Mouse (Mus musculus) WW6 (cell line): Measurements from ENCODE around the gene Usp47.

ENCODE experiments used
- DNase-seq: peaks from one replicate; pipeline ENCODE4 v3.0.0-alpha.2; 2013; ENCODE audit warnings: low read depth, low spot score

Gene Usp47

DNA sequence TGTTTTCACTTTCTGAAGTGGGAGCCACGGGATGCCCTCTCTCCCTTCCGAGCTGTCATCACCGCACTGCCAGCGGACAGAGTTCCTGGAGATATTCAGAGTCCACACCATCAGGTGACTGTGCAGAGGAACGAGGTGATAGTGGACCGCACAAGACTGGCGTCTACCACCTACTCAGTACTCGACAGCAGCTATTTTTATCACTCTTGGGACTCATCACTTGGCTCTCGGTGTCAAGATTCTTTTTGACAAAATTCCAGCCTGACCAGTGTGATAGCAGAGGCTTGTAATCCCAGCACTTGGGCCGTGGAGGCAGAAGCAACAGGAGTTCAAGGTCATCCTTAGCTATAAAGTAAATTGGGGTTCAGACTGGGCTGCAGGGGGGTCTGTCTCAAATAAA lies 125.8 kb downstream of the Usp47 start:
- DNase-seq, result no peak

- no peak for DNase-seq
These were observed 131.1 kb downstream of the Usp47 start for GRCm38 (mm10) chr7:112154445-112154844.

- no peak for DNase-seq
These were observed 131.9 kb downstream of the Usp47 start for GRCm38 (mm10) chr7:112155194-112155593.

GRCm38 (mm10) chr7:112157584-112158315 lies 134.4 kb downstream of the Usp47 start:
- no peak for DNase-seq

GRCm38 (mm10) chr7:112158316-112158741 lies 135.0 kb downstream of the Usp47 start:
- DNase-seq, result no peak

- no peak for DNase-seq
These were observed 135.6 kb downstream of the Usp47 start, which contains the start of gene Dkk3 for GRCm38 (mm10) chr7:112158942-112159341. TSS of gene Dkk3 (minus strand) at chr7:112159057.

DNA sequence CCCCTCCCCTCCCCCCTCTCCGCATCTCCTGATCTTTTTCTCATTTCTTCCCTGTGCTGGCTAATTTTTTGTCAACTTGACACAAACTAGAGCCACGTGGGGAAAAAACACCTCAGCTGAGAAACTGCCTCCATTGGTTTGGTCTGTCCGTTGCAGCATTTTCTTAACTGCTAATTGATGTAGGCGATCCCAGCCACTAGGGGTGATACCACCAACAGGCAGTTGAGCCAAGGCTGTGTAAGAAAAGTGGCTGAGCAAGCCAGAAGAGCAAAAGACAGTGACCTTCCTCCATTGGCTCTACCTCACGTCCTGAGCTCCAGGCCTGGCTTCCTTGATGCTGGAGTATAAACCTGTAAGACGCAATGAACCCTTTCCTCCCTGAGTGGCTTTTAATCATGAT lies 136.5 kb downstream of the Usp47 start:
- no peak for DNase-seq
